Mouse (Mus musculus): ENCODE data around the gene Dut.

DNA sequence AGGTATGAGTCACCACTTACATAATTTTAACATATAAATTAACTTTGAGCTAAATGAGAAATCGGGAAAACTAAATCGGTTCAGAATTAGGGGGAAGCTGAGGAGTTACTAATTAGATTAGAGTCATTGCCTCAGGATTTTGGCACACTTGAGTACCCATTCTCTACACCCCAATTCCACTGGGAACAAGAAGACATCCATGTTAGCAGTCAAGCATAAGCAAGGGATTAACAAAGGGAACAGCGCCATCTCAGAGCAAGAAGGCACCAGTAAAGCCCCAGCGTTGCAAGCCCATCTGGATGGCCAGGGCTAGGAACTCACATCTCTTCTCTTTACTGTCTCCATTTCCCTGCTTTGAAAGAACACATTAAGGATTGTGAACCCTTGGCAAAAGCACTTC is 38.8 kb downstream of the Dut start:
- TF ChIP-seq TAL1 (IDR thresholded peaks at IDR 0.05; ENCODE audit: low read length) (no peak), GATA1 (IDR thresholded peaks at IDR 0.05; ENCODE audit: low read length) (no peak)
